Mouse (Mus musculus): ENCODE measurements around the gene Kpna7. TPM values are rescaled to one million over a fixed set of nuclear protein-coding genes. Genes with fewer than 3 reads are reported as not detected.

Kpna7 gene
- polyA plus RNA-seq, 1 experiment from 2014 or later: not detected

DNA sequence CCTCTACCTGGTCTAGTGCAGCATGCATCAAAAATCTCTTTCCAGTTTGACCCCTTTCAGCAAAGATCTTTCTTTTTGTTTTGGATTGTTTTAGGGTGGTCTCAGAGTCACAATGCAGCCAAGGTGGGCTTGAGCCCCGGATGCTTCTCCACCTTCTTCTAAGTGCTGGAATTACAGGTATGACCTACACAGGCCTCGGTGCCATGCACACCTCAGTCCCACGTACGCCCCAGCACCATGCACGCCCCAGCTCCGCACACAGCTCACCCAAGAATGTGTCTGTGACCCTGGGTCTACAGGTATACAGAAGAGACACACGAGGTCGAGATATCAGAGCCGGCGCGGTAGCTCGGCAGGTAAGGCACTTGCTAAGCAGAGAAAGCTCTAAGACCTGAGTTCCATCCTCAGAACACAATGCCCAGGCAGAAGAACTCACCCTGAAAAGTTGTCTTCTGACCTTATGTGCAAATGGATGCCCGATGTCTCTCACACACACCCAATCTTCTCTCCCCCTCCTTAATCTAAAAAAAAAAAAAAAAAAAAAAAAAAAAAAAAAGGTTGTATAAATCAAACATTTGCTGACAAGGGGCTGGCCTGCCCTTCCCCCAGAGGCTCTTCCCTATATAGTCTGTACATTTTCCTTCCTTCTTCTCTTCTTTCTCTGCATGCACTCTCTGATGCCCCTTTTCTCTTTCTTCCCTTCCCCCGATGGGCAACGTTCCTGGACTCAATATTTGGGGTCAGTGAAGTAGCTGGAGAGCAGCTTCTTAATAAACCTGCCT lies 74.8 kb downstream of the Kpna7 start:
- WGBS: 90% methylated on average over 15 of the region's 15 CpGs

DNA sequence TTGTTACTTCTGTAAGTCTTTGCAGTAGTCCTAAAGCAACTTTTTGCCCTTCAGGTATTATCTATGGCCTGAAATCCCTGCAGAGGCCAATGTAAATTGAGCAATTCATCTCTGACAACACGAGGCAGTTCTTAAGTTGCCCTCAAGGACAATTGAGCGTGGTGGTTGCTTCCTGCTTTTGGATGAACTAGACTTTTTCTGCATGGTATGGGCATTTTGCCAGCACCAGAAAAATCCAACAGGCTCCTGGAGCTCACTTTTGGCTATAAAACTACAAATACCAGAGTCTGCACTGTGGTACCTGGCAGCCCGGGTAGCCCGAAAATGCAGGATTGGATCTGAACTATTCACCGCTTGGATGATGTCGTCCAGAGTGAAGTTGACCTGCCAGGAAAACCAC lies 78.2 kb downstream of the Kpna7 start:
- ATAC-seq (ENCODE audit: low FRiP score, low TSS enrichment): no peak

More for the DNA sequence above, 74.8 kb downstream of the Kpna7 start:
- Histone ChIP-seq H3K9me3 (ENCODE audit: low read length) (no peaks in the 10 kb centered on the region), H3K9ac (replicated peaks; ENCODE audit: low read length) (no peak overlapping the region), H3K4me3 (ENCODE audit: low read length) (no peak overlapping the region), H3K27me3 (ENCODE audit: insufficient read depth, low read length) (no peaks in the 10 kb centered on the region), H3K4me2 (replicated peaks; ENCODE audit: low read depth, low read length) (no peak overlapping the region), H3K27ac (ENCODE audit: low read length) (no peak overlapping the region), H3K4me1 (ENCODE audit: insufficient read depth, low read length) (no peaks in the 10 kb centered on the region), H3K36me3 (ENCODE audit: insufficient read depth, low read length) (no peaks in the 10 kb centered on the region)
- ATAC-seq (ENCODE audit: low FRiP score, low TSS enrichment): no peak; the same call in 1 of the 2 replicates

DNA sequence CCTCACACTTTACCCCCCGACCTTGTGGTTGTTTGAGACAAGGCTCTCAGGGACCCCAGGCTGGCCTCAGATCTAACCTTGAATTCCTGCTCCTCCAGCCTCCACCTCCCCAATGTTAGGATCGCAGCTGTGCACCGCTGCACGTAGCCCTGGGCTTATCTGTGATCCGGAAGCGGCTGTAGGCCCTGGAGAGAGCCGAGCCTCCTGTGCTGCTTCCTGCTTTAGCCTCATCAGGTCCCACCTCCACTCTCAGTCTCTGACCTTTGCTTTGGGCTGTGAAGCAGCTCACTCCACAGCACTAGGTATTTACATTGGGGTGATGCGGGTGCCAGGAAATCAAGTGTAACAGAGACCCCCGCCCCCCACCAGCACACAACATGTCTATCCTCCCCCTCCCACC lies 79.3 kb downstream of the Kpna7 start:
- no peak overlapping the region for H3K9ac ChIP-seq (replicated peaks; ENCODE audit: low read length)
- H3K9me3 ChIP-seq (ENCODE audit: low read length): no peaks in the 10 kb centered on the region
- H3K4me3 ChIP-seq (ENCODE audit: low read length): no peak overlapping the region
- no peaks in the 10 kb centered on the region for H3K36me3 ChIP-seq (ENCODE audit: insufficient read depth, low read length)
- H3K27me3 ChIP-seq (ENCODE audit: insufficient read depth, low read length): no peaks in the 10 kb centered on the region
- H3K4me2 ChIP-seq (replicated peaks; ENCODE audit: low read depth, low read length): no peak overlapping the region
- H3K27ac ChIP-seq (ENCODE audit: low read length): no peak overlapping the region
- no peaks in the 10 kb centered on the region for H3K4me1 ChIP-seq (ENCODE audit: insufficient read depth, low read length)
- ATAC-seq (ENCODE audit: low FRiP score, low TSS enrichment): no peak
- 72% methylated on average over 9 of the region's 9 CpGs for WGBS

More for the DNA sequence above, 78.2 kb downstream of the Kpna7 start:
- H3K9ac ChIP-seq (replicated peaks; ENCODE audit: low read length): no peak overlapping the region
- H3K4me1 ChIP-seq (ENCODE audit: insufficient read depth, low read length): no peaks in the 10 kb centered on the region
- H3K4me2 ChIP-seq (replicated peaks; ENCODE audit: low read depth, low read length): no peak overlapping the region
- H3K36me3 ChIP-seq (ENCODE audit: insufficient read depth, low read length): no peaks in the 10 kb centered on the region
- no peaks in the 10 kb centered on the region for H3K9me3 ChIP-seq (ENCODE audit: low read length)
- no peaks in the 10 kb centered on the region for H3K27me3 ChIP-seq (ENCODE audit: insufficient read depth, low read length)
- H3K27ac ChIP-seq (ENCODE audit: low read length): no peak overlapping the region
- H3K4me3 ChIP-seq (ENCODE audit: low read length): no peak overlapping the region
- 77% methylated on average over 6 of the region's 6 CpGs for WGBS

DNA sequence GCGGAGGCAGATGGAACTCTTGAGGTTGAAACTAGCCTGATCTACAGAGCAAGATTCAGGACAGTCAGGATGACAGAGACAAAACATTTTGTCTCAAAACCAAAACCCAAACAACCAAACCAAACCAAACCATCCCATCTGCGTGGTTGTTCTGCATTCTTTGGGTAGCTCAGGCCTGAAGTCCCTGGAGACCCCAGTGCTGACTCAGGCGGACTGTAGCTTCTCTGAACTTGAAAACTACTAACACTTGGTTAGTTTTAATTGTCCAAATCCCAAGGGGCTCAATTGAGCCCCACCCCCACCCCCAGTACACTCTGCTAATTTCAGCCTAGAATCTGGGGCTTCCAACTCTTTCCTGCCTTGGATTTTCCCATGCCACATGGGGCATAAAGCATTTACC lies 80.5 kb downstream of the Kpna7 start:
- ATAC-seq (ENCODE audit: low FRiP score, low TSS enrichment): no peak
- H3K27ac ChIP-seq (ENCODE audit: low read length): no peak overlapping the region
- WGBS: 81% methylated on average over 3 of the region's 3 CpGs

DNA sequence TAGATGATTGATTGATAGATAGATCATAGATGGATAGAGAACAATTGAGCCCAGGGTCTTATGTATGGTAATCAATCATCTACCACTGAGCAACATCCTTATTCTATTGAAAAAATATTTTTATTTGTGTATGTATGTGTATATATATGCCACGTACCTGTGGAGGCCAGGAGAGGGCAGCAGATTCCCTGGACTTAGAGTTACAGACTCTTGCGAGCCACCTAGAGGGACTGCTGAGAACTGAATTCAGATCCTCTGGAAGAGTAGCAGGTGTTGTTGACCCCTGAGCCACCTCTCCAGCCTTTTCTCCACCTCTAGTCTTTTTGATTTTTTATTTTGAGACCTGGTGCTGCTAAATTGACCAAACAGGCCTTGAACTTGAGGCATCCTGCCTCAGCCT lies 85.3 kb downstream of the Kpna7 start:
- 42% methylated on average over 2 of the region's 2 CpGs for WGBS
- Histone ChIP-seq H3K9ac (replicated peaks; ENCODE audit: low read length) (no peak overlapping the region), H3K36me3 (ENCODE audit: insufficient read depth, low read length) (no peaks in the 10 kb centered on the region), H3K27ac (ENCODE audit: low read length) (no peak overlapping the region), H3K9me3 (ENCODE audit: low read length) (no peaks in the 10 kb centered on the region), H3K27me3 (ENCODE audit: insufficient read depth, low read length) (no peaks in the 10 kb centered on the region), H3K4me3 (ENCODE audit: low read length) (no peak overlapping the region), H3K4me2 (replicated peaks; ENCODE audit: low read depth, low read length) (no peak overlapping the region), H3K4me1 (ENCODE audit: insufficient read depth, low read length) (no peaks in the 10 kb centered on the region)
- no peak for ATAC-seq (ENCODE audit: low FRiP score, low TSS enrichment)

More for the DNA sequence above, 80.5 kb downstream of the Kpna7 start:
- Histone ChIP-seq H3K4me1 (ENCODE audit: insufficient read depth, low read length) (no peaks in the 10 kb centered on the region), H3K4me3 (ENCODE audit: low read length) (no peak overlapping the region), H3K9me3 (ENCODE audit: low read length) (no peaks in the 10 kb centered on the region), H3K9ac (replicated peaks; ENCODE audit: low read length) (no peak overlapping the region), H3K36me3 (ENCODE audit: insufficient read depth, low read length) (no peaks in the 10 kb centered on the region), H3K4me2 (replicated peaks; ENCODE audit: low read depth, low read length) (no peak overlapping the region), H3K27me3 (ENCODE audit: insufficient read depth, low read length) (no peaks in the 10 kb centered on the region)

DNA sequence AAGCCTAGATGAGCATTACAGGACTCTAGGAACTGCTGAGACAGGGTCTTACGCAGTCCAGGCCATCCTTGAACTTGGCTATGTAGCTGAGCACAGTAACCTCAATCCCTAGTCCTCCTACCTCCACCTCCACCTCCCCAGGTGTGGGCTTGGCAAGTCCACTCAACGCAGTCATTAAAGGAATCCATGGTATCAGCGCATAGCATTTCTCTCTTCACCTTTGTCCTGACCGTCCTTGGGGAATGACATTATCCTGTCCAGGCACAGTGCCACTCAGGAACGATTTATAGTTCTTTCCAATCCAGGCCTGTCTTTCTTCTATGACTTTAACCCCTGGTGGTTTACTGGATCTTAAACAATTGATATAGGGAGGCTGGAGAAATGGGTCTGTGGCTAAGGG lies 93.3 kb downstream of the Kpna7 start:
- Histone ChIP-seq H3K4me2 (replicated peaks; ENCODE audit: low read depth, low read length) (no peak overlapping the region), H3K36me3 (ENCODE audit: insufficient read depth, low read length) (no peaks in the 10 kb centered on the region), H3K27ac (ENCODE audit: low read length) (no peak overlapping the region), H3K27me3 (ENCODE audit: insufficient read depth, low read length) (no peaks in the 10 kb centered on the region), H3K4me3 (ENCODE audit: low read length) (no peak overlapping the region), H3K9ac (replicated peaks; ENCODE audit: low read length) (no peak overlapping the region), H3K4me1 (ENCODE audit: insufficient read depth, low read length) (no peaks in the 10 kb centered on the region), H3K9me3 (ENCODE audit: low read length) (no peaks in the 10 kb centered on the region)
- ATAC-seq (ENCODE audit: low FRiP score, low TSS enrichment): no peak
- 62% methylated on average over 5 of the region's 5 CpGs for WGBS

DNA sequence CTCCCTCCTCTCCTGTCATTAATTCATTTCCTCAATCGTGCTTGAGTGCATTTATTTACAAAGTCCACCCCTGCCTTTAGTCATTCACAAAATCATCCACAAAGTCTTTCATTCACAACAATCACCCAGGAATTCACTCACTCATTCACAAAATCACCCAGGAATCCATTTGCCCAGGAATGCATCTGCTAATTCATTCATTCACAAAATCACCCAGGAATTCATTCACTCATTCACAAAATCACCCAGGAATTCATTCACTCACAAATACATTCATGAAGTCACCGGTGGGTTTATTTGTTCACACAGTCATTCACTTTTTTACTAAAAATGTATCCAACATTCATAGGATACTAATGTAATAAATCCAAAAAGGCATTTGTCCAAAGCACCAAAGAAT lies 93.8 kb downstream of the Kpna7 start:
- Histone ChIP-seq H3K27me3 (ENCODE audit: insufficient read depth, low read length) (no peaks in the 10 kb centered on the region), H3K27ac (ENCODE audit: low read length) (no peak overlapping the region), H3K9ac (replicated peaks; ENCODE audit: low read length) (no peak overlapping the region), H3K4me2 (replicated peaks; ENCODE audit: low read depth, low read length) (no peak overlapping the region), H3K4me1 (ENCODE audit: insufficient read depth, low read length) (no peaks in the 10 kb centered on the region), H3K4me3 (ENCODE audit: low read length) (no peak overlapping the region), H3K36me3 (ENCODE audit: insufficient read depth, low read length) (no peaks in the 10 kb centered on the region), H3K9me3 (ENCODE audit: low read length) (no peaks in the 10 kb centered on the region)
- ATAC-seq (ENCODE audit: low FRiP score, low TSS enrichment): no peak
- WGBS: 68% methylated on average over 2 of the region's 2 CpGs

DNA sequence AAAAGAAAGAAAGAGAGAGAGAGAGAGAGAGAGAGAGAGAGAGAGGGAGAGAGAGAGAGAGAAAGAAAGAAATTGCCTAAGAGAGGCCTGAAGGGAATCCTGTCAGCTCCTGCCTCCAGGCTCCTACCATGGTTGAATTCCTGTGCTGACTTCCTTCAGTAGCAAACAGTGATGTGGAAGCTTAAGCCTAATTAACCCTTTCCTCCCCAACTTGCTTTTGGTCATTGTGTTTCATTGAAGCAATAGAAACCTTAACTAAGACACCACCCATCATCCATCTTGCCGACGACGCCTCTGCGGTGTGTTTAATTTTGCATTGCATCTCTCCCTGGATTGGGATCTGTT lies 94.8 kb downstream of the Kpna7 start:
- no peak overlapping the region for H3K27ac ChIP-seq (ENCODE audit: low read length)
- H3K9me3 ChIP-seq (ENCODE audit: low read length): peaks cover 3% of the 10 kb centered on the region; the same call in 1 of the 2 replicates
- no peak overlapping the region for H3K9ac ChIP-seq (replicated peaks; ENCODE audit: low read length)
- H3K4me2 ChIP-seq (replicated peaks; ENCODE audit: low read depth, low read length): no peak overlapping the region
- ATAC-seq (ENCODE audit: low FRiP score, low TSS enrichment): no peak
- H3K27me3 ChIP-seq (ENCODE audit: insufficient read depth, low read length): no peaks in the 10 kb centered on the region
- H3K4me1 ChIP-seq (ENCODE audit: insufficient read depth, low read length): no peaks in the 10 kb centered on the region
- no peak overlapping the region for H3K4me3 ChIP-seq (ENCODE audit: low read length)
- WGBS: 75% methylated on average over 4 of the region's 4 CpGs
- no peaks in the 10 kb centered on the region for H3K36me3 ChIP-seq (ENCODE audit: insufficient read depth, low read length)

DNA sequence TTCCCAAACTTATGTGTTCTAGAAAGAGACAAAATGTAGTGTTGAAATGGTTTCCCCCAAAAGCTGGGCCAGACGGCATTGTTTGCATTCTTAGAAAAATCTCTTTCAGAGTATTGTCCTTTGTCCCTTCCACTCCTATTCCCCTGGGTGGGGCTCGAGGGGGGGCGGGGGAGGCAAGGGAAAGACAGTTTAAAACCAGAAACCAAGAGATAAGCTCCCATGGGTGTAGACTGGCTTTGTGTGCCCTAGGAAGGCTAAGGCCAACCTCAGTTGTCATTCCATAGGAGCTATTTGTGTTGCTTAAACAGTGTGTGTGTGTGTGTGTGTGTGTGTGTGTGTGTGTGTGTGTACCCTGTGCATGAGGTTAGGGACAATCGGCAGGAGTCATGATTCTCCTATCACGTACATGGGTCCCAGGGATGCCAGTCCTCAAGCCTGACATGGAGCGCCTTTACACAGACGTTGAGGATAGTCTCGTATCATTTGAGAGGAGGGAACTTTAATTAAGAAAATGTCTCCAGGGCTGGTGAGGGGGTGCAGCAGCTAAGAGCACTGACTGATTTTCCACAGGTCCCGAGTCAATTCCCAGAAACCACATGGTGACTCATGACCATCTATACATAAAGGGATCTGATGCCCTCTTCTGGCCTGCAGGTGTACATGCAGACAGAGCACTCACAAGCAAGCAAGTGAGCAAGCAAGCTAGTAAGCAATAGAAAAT lies 95.3 kb downstream of the Kpna7 start:
- 46% methylated on average over 9 of the region's 9 CpGs for WGBS
- H3K9ac ChIP-seq (replicated peaks; ENCODE audit: low read length): no peak overlapping the region
- no peaks in the 10 kb centered on the region for H3K27me3 ChIP-seq (ENCODE audit: insufficient read depth, low read length)
- no peak overlapping the region for H3K4me3 ChIP-seq (ENCODE audit: low read length)
- no peaks in the 10 kb centered on the region for H3K36me3 ChIP-seq (ENCODE audit: insufficient read depth, low read length)
- ATAC-seq (ENCODE audit: low FRiP score, low TSS enrichment): peak; percentile 64
- no peak overlapping the region for H3K4me2 ChIP-seq (replicated peaks; ENCODE audit: low read depth, low read length)
- no peaks in the 10 kb centered on the region for H3K4me1 ChIP-seq (ENCODE audit: insufficient read depth, low read length)
- no peak overlapping the region for H3K27ac ChIP-seq (ENCODE audit: low read length)
- H3K9me3 ChIP-seq (ENCODE audit: low read length): peaks cover 3% of the 10 kb centered on the region; the same call in 1 of the 2 replicates

DNA sequence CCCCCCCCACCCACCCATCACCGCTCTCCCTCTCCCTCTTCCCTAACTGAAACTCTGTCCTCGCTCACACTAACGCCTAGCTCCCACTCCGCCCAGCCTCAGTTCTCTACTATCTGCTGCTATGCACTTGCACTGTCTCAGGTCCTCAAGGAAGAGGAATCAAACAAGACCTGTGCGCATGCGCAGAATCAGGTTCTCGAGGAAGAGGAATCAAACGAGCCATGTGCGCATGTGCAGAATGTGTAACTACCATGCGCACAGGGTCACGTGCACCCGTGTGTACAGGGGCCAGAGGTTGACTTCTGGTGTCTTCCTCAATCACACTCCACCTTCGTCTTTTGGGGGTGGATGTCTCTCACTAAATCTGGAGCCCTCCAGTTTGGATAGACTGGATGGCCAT lies 96.3 kb downstream of the Kpna7 start:
- H3K4me3 ChIP-seq (ENCODE audit: low read length): no peak overlapping the region
- no peak overlapping the region for H3K27ac ChIP-seq (ENCODE audit: low read length)
- ATAC-seq (ENCODE audit: low FRiP score, low TSS enrichment): no peak

More for the DNA sequence above, 96.3 kb downstream of the Kpna7 start:
- Histone ChIP-seq H3K4me2 (replicated peaks; ENCODE audit: low read depth, low read length) (no peak overlapping the region), H3K9me3 (ENCODE audit: low read length) (peaks cover 8% of the 10 kb centered on the region; the same call in 1 of the 2 replicates), H3K27me3 (ENCODE audit: insufficient read depth, low read length) (no peaks in the 10 kb centered on the region), H3K4me1 (ENCODE audit: insufficient read depth, low read length) (no peaks in the 10 kb centered on the region), H3K9ac (replicated peaks; ENCODE audit: low read length) (no peak overlapping the region), H3K36me3 (ENCODE audit: insufficient read depth, low read length) (no peaks in the 10 kb centered on the region)
- 93% methylated on average over 13 of the region's 13 CpGs for WGBS
